Mouse (Mus musculus): ENCODE data around the gene Cd80.

DNA sequence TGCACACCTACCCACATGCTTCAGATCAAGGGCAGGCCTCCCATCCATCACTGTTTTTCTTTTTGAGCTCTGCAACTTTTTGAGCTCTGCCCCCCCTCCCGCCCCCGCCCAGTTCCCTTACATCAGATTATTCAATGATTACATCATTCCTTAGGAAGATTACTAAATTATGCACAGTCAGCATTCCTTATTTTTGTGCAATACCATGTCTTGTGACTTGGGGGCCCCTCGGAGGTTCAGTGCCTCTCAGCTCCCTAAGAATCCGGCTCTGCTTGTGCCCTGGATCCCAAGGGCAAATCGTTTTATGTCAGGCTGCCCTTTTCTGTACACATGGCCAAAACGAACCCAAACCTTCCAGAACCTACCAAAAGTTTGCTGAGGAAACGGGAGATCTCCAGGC, 40.4 kb upstream of the Cd80 start:
- no peak for TF ChIP-seq POLR2A (IDR thresholded peaks at IDR 0.05; ENCODE audit: control insufficient read depth in 1 of 2, insufficient read depth in 1 of 2, low read depth in 1 of 2, low read length in 2 of 2, poor library complexity in 1 of 2)
- no peak for TF ChIP-seq CTCF (IDR thresholded peaks at IDR 0.05 in 2 of 3, conservative IDR thresholded peaks at IDR 0.05 in 1 of 3; ENCODE audit: control insufficient read depth in 1 of 3, insufficient read depth in 1 of 3, low read depth in 2 of 3, low read length in 3 of 3, poor library complexity in 1 of 3, severe bottlenecking in 1 of 3)
